Mouse (Mus musculus) liver, embryonic 13.5 days (tissue): ENCODE data around the gene Fam69b. TPM values are rescaled to one million over a fixed set of nuclear protein-coding genes. Genes with fewer than 3 reads are reported as not detected.

Source experiments
- ATAC-seq: fragments of 200-750 bp; cut with Nextera tagmentation; 2 replicates; pipeline ENCODE4 v1.8.0; 2017; ENCODE audit warnings: low read depth, mild to moderate bottlenecking, moderate number of reproducible peaks, moderate library complexity
- DNase-seq: peaks from one replicate; pipeline ENCODE4 v3.0.0; 2022
- H3K27ac ChIP-seq: fragments of 300-500 bp; sonication (generic); 2 replicates; pipeline ENCODE4 v1.5.1; 2015; ENCODE audit warnings: moderate library complexity, mild to moderate bottlenecking, inconsistent platforms
- H3K27me3 ChIP-seq: fragments of 300-500 bp; sonication (generic); 2 replicates; pipeline ENCODE4 v1.6.1; 2015; ENCODE audit warnings: mild to moderate bottlenecking, inconsistent platforms
- H3K36me3 ChIP-seq: fragments of 300-500 bp; sonication (generic); 2 replicates; pipeline ENCODE4 v1.6.1; 2015; ENCODE audit warnings: mild to moderate bottlenecking, inconsistent platforms
- H3K4me1 ChIP-seq: fragments of 300-500 bp; sonication (generic); replicated peaks from 2 replicates; pipeline ENCODE4 v1.6.1; 2015; ENCODE audit warnings: inconsistent platforms
- H3K4me2 ChIP-seq: fragments of 300-500 bp; sonication (generic); 2 replicates; pipeline ENCODE4 v1.6.1; 2015; ENCODE audit warnings: inconsistent platforms, mild to moderate bottlenecking, moderate library complexity
- H3K4me3 ChIP-seq: fragments of 300-500 bp; sonication (generic); replicated peaks from 2 replicates; pipeline ENCODE4 v1.5.1; 2015; ENCODE audit warnings: mild to moderate bottlenecking, inconsistent platforms
- H3K9ac ChIP-seq: fragments of 300-500 bp; sonication (generic); 2 replicates; pipeline ENCODE4 v1.6.1; 2015; ENCODE audit warnings: mild to moderate bottlenecking, inconsistent platforms
- H3K9me3 ChIP-seq: fragments of 300-500 bp; sonication (generic); replicated peaks from 2 replicates; pipeline ENCODE4 v1.6.1; 2016; ENCODE audit warnings: inconsistent platforms
- WGBS: fragments of 180-500 bp; shearing (Covaris S2); methylation state at CpG from one replicate; pipeline ENCODE4 v1.1.7; 2015; ENCODE audit not compliant: insufficient replicate concordance; 5-methylcytosine and 5-hydroxymethylcytosine counted together
- polyA plus RNA-seq: library from polyadenylated mRNA; unstranded; fragments of >200 nt; fragmentation: Nextera tagmentation; extraction: Ambion mirVana; gene quantifications from 2 replicates; pipeline ENCODE4 v1.2.1, GENCODE M21; 2015

The Fam69b gene
- polyA plus RNA-seq = 2.1 and 2.3 TPM in 2 replicates

- ATAC-seq (0 out of 2 replicates have a peak, but pooled peaks have one; percentile 21), DNase-seq (no peak)
- peaks cover 39% of the 10 kb centered on the region for H3K27me3 ChIP-seq
- H3K4me1 ChIP-seq = peaks cover 10% of the 10 kb centered on the region
- H3K36me3 ChIP-seq = no peaks in the 10 kb centered on the region
- 1% methylated on average over 60 of the region's 70 CpGs for WGBS
- H3K27ac ChIP-seq = no peak within 1 kb of the TSS
- peak within 1 kb of the TSS; percentile 76 for H3K4me2 ChIP-seq
- no peaks in the 10 kb centered on the region for H3K9me3 ChIP-seq
- H3K9ac ChIP-seq = peak within 1 kb of the TSS; percentile 67
- peak within 1 kb of the TSS; percentile 58 for H3K4me3 ChIP-seq
These were observed at the start of gene Fam69b for GRCm38 (mm10) chr2:26627921-26628739. Gene Fam69b (plus strand): TSS chr2:26628457.

GRCm38 (mm10) chr2:26579714-26580113 is 48.5 kb upstream of the Fam69b start, which contains the start of gene Egfl7:
Gene Egfl7 (plus strand): TSS chr2:26580014.
- H3K4me1 ChIP-seq = peaks cover 72% of the 10 kb centered on the region
- no peaks in the 10 kb centered on the region for H3K27me3 ChIP-seq
- no peak within 1 kb of the TSS for H3K4me3 ChIP-seq
- WGBS = 74% methylated on average over 1 of the region's 1 CpGs
- 0 out of 2 replicates have a peak within 1 kb of the TSS, but pooled peaks have one; percentile 18 for H3K4me2 ChIP-seq
- H3K27ac ChIP-seq = peak within 1 kb of the TSS; percentile 87; the same call in 1 of the 2 replicates
- no peak within 1 kb of the TSS for H3K9ac ChIP-seq
- no peaks in the 10 kb centered on the region for H3K36me3 ChIP-seq
- H3K9me3 ChIP-seq = no peaks in the 10 kb centered on the region
- DNase-seq (no peak), ATAC-seq (no peak)

GRCm38 (mm10) chr2:26580751-26581150 is 47.5 kb upstream of the Fam69b start:
- Histone ChIP-seq H3K9ac (no peak overlapping the region), H3K27me3 (peaks cover 8% of the 10 kb centered on the region; the same call in 1 of the 2 replicates), H3K36me3 (no peaks in the 10 kb centered on the region), H3K9me3 (no peaks in the 10 kb centered on the region), H3K27ac (no peak overlapping the region), H3K4me1 (peaks cover 65% of the 10 kb centered on the region), H3K4me3 (no peak overlapping the region), H3K4me2 (0 out of 2 replicates have a peak overlapping the region, but pooled peaks have one; percentile 18)
- WGBS = 78% methylated on average over 5 of the region's 5 CpGs
- ATAC-seq (no peak), DNase-seq (no peak)

- DNase-seq (no peak), ATAC-seq (no peak)
- peaks cover 8% of the 10 kb centered on the region; the same call in 1 of the 2 replicates for H3K27me3 ChIP-seq
- no peak overlapping the region for H3K27ac ChIP-seq
- H3K4me3 ChIP-seq = no peak overlapping the region
- no peak overlapping the region for H3K9ac ChIP-seq
- H3K36me3 ChIP-seq = no peaks in the 10 kb centered on the region
- no peak overlapping the region for H3K4me2 ChIP-seq
- WGBS = 33% methylated on average over 2 of the region's 2 CpGs
- peaks cover 65% of the 10 kb centered on the region for H3K4me1 ChIP-seq
- H3K9me3 ChIP-seq = no peaks in the 10 kb centered on the region
These were observed 46.1 kb upstream of the Fam69b start for GRCm38 (mm10) chr2:26582203-26582602.

GRCm38 (mm10) chr2:26582741-26583140 is 45.5 kb upstream of the Fam69b start:
- Histone ChIP-seq H3K9ac (no peak overlapping the region), H3K4me2 (0 out of 2 replicates have a peak overlapping the region, but pooled peaks have one; percentile 4), H3K4me1 (peaks cover 65% of the 10 kb centered on the region), H3K4me3 (no peak overlapping the region), H3K27me3 (peaks cover 8% of the 10 kb centered on the region; the same call in 1 of the 2 replicates), H3K27ac (no peak overlapping the region), H3K36me3 (no peaks in the 10 kb centered on the region), H3K9me3 (no peaks in the 10 kb centered on the region)
- DNase-seq (no peak), ATAC-seq (no peak)
- WGBS = 64% methylated on average over 7 of the region's 7 CpGs

GRCm38 (mm10) chr2:26583640-26584039 is 44.6 kb upstream of the Fam69b start:
- Histone ChIP-seq H3K36me3 (no peaks in the 10 kb centered on the region), H3K27ac (peak overlapping the region; percentile 24), H3K27me3 (peaks cover 8% of the 10 kb centered on the region; the same call in 1 of the 2 replicates), H3K4me1 (peaks cover 65% of the 10 kb centered on the region), H3K9me3 (no peaks in the 10 kb centered on the region), H3K4me2 (no peak overlapping the region), H3K4me3 (peak overlapping the region; percentile 13), H3K9ac (peak overlapping the region; percentile 1; the same call in 1 of the 2 replicates)
- no peak for DNase-seq
- ATAC-seq = no peak
- whole genome bisulfite sequencing = 6% methylated on average over 11 of the region's 11 CpGs

GRCm38 (mm10) chr2:26585713-26586112 is 42.5 kb upstream of the Fam69b start:
- peaks cover 1% of the 10 kb centered on the region; the same call in 1 of the 2 replicates for H3K36me3 ChIP-seq
- H3K27me3 ChIP-seq = peaks cover 8% of the 10 kb centered on the region; the same call in 1 of the 2 replicates
- H3K27ac ChIP-seq = peak overlapping the region; percentile 0; the same call in 1 of the 2 replicates
- H3K4me3 ChIP-seq = peak overlapping the region; percentile 70
- 46% methylated on average over 6 of the region's 6 CpGs for WGBS
- peak overlapping the region; percentile 89; the same call in 1 of the 2 replicates for H3K4me2 ChIP-seq
- no peak for ATAC-seq
- peak overlapping the region; percentile 10; the same call in 1 of the 2 replicates for H3K9ac ChIP-seq
- H3K4me1 ChIP-seq = peaks cover 61% of the 10 kb centered on the region
- H3K9me3 ChIP-seq = no peaks in the 10 kb centered on the region
- DNase-seq = no peak

- Histone ChIP-seq H3K4me3 (peak within 1 kb of the TSS; percentile 70), H3K4me1 (peaks cover 61% of the 10 kb centered on the region), H3K36me3 (peaks cover 9% of the 10 kb centered on the region), H3K27me3 (peaks cover 8% of the 10 kb centered on the region; the same call in 1 of the 2 replicates), H3K4me2 (peak within 1 kb of the TSS; percentile 89), H3K9ac (peak within 1 kb of the TSS; percentile 78), H3K9me3 (no peaks in the 10 kb centered on the region), H3K27ac (peak within 1 kb of the TSS; percentile 76)
- DNase-seq (peak; percentile 44), ATAC-seq (peak; percentile 69)
- WGBS = 1% methylated on average over 64 of the region's 65 CpGs
These were observed 41.8 kb upstream of the Fam69b start, which contains the start of gene Gm20532 for GRCm38 (mm10) chr2:26586294-26587043. Gene Gm20532 (plus strand): TSS chr2:26586639.

- DNase-seq = no peak
- Histone ChIP-seq H3K9ac (peak overlapping the region; percentile 78), H3K4me2 (peak overlapping the region; percentile 89), H3K27ac (peak overlapping the region; percentile 76), H3K9me3 (no peaks in the 10 kb centered on the region), H3K27me3 (peaks cover 8% of the 10 kb centered on the region; the same call in 1 of the 2 replicates), H3K4me3 (peak overlapping the region; percentile 70), H3K4me1 (peaks cover 61% of the 10 kb centered on the region), H3K36me3 (peaks cover 14% of the 10 kb centered on the region)
- WGBS = 1% methylated on average over 11 of the region's 11 CpGs
- ATAC-seq = peak; percentile 37
These were observed 41.2 kb upstream of the Fam69b start for GRCm38 (mm10) chr2:26587044-26587405.

GRCm38 (mm10) chr2:26588573-26588972 is 39.7 kb upstream of the Fam69b start:
- Histone ChIP-seq H3K9ac (peak overlapping the region; percentile 78; the same call in 1 of the 2 replicates), H3K27me3 (peaks cover 8% of the 10 kb centered on the region; the same call in 1 of the 2 replicates), H3K27ac (no peak overlapping the region), H3K4me1 (peaks cover 49% of the 10 kb centered on the region), H3K36me3 (peaks cover 29% of the 10 kb centered on the region), H3K4me2 (peak overlapping the region; percentile 89), H3K4me3 (no peak overlapping the region), H3K9me3 (no peaks in the 10 kb centered on the region)
- DNase-seq = no peak
- no peak for ATAC-seq
- WGBS = 58% methylated on average over 4 of the region's 4 CpGs

GRCm38 (mm10) chr2:26589284-26589683 is 39.0 kb upstream of the Fam69b start:
- H3K9ac ChIP-seq = no peak overlapping the region
- H3K4me1 ChIP-seq = peaks cover 44% of the 10 kb centered on the region
- H3K4me2 ChIP-seq = no peak overlapping the region
- H3K4me3 ChIP-seq = no peak overlapping the region
- H3K27me3 ChIP-seq = peaks cover 8% of the 10 kb centered on the region; the same call in 1 of the 2 replicates
- WGBS = 81% methylated on average over 10 of the region's 10 CpGs
- H3K9me3 ChIP-seq = no peaks in the 10 kb centered on the region
- peaks cover 32% of the 10 kb centered on the region for H3K36me3 ChIP-seq
- no peak overlapping the region for H3K27ac ChIP-seq
- DNase-seq (no peak), ATAC-seq (no peak)
